Mouse (Mus musculus): ENCODE data around the gene Kcnn1. TPM values are rescaled to one million over a fixed set of nuclear protein-coding genes. Genes with fewer than 3 reads are reported as not detected.

Kcnn1 gene
- polyA plus RNA-seq, 1 experiment = 11.9 TPM

DNA sequence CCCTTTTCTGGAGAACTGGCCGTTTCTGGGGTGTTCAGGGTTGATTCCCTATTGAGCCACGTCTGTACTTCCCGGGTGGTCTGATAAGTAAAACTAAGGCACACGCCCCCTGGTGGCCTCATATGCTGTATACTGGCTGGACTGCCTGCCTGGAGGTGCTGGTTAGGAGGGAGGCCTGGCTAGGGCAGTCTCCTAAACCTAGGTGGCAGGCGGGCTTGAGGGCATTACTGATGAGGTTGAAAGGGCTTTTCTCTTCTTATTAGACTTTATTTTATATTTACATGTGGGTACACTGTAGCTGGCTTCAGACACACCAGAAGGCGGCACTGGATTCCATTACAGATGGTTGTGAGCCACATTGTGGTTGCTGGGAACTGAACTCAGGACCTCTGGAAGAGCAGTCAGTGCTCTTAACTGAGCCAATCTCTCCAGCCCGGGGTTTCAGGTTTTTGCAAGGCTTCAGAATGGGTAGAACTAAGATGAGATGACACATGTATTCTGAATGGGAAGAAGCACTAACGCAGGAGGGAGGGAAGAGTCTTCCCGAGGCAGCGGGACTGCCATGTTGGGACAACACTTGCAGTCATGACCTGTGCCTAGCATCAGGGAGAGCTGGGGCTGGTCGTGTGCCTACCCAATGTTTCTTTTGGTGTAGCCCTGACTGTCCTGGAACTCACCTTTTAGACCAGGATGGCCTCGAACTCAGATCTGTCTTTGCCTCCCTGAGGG, 30.8 kb upstream of the Kcnn1 start:
- no peak overlapping the region for H3ac ChIP-seq (ENCODE audit: control insufficient read depth, insufficient read length)
- H3K79me2 ChIP-seq (ENCODE audit: control insufficient read depth, insufficient read depth) = peaks cover 18% of the 10 kb centered on the region
- H3K36me3 ChIP-seq (ENCODE audit: control insufficient read depth, insufficient read depth) = peaks cover 21% of the 10 kb centered on the region
- H3K4me3 ChIP-seq = no peak overlapping the region
- no peak overlapping the region for H3K4me2 ChIP-seq (ENCODE audit: low read depth)
- TF ChIP-seq MYOG (IDR thresholded peaks at IDR 0.05; ENCODE audit: control insufficient read depth in 1 of 3, insufficient read depth in 1 of 3, insufficient read length in 2 of 3, low read depth in 2 of 3) (no peak), POLR2AphosphoS2 (IDR thresholded peaks at IDR 0.05; ENCODE audit: insufficient read length, low read depth) (peak; percentile 87)
- H3K27me3 ChIP-seq (ENCODE audit: control insufficient read depth, insufficient read depth, insufficient read length) = no peaks in the 10 kb centered on the region

DNA sequence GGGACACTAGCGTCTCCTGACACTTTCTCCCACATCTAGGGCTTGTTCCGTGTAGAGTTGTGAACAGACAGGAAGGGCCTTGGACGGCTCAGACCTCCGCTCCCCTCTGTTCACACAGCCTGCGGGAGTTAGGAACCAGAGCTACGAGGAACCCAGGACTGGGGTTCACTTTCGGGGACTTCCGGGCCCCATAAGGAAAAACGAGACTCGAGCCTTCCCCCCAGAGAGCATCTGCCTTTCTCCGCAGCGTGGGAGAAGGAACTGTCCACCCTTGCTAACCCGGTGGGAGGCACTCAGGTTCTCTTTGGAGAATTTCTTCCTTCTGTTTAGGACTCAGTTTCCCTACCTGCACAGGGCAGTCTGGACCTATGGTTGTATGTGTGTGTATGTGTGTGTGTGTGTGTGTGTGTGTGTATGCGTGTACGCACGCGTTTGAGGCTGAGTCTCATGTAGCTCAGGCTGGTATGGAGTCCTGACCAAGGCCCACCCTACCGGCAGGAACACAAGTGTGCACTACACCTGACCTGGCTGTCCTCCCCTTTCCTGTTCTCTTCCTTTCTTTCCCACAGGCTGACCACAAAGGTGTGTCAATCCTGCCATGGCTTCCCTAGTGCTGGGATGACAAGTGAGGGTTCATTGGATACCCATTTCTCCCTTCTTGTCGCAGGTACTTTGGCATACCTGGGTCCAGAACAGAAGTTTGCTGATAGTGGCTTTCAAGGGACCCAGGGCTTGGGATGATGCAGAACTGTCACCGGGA, 30.0 kb upstream of the Kcnn1 start:
- Histone ChIP-seq H3K79me2 (ENCODE audit: control insufficient read depth, insufficient read depth) (peaks cover 18% of the 10 kb centered on the region), H3ac (ENCODE audit: control insufficient read depth, insufficient read length) (no peak overlapping the region), H3K27me3 (ENCODE audit: control insufficient read depth, insufficient read depth, insufficient read length) (no peaks in the 10 kb centered on the region), H3K36me3 (ENCODE audit: control insufficient read depth, insufficient read depth) (peaks cover 21% of the 10 kb centered on the region), H3K4me3 (no peak overlapping the region), H3K4me2 (ENCODE audit: low read depth) (no peak overlapping the region)
- peak; percentile 40 for TF ChIP-seq POLR2A (IDR thresholded peaks at IDR 0.05; ENCODE audit: insufficient read length, low read depth)
- TF ChIP-seq MAX (IDR thresholded peaks at IDR 0.05; ENCODE audit: low read depth) = no peak
- TF ChIP-seq MYOD1 (IDR thresholded peaks at IDR 0.05; ENCODE audit: control insufficient read depth in 1 of 3, insufficient read length in 2 of 3, low read depth in 2 of 3) = no peak
- no peak for TF ChIP-seq MYOG (IDR thresholded peaks at IDR 0.05; ENCODE audit: control insufficient read depth in 1 of 3, insufficient read depth in 1 of 3, insufficient read length in 2 of 3, low read depth in 2 of 3)
- TF ChIP-seq POLR2AphosphoS2 (IDR thresholded peaks at IDR 0.05; ENCODE audit: insufficient read length, low read depth) = peak; percentile 90
- TF ChIP-seq TCF12 (IDR thresholded peaks at IDR 0.05; ENCODE audit: insufficient read depth, poor library complexity, severe bottlenecking) = no peak
- TF ChIP-seq USF1 (IDR thresholded peaks at IDR 0.05; ENCODE audit: low read depth) = no peak
- TF ChIP-seq TCF3 (IDR thresholded peaks at IDR 0.05; ENCODE audit: insufficient read length, low read depth) = no peak
- TF ChIP-seq CEBPB (IDR thresholded peaks at IDR 0.05; ENCODE audit: insufficient read depth, poor library complexity, severe bottlenecking) = no peak
- no peak for TF ChIP-seq SRF (IDR thresholded peaks at IDR 0.05; ENCODE audit: control insufficient read depth, insufficient read length, low read depth)
- TF ChIP-seq REST (IDR thresholded peaks at IDR 0.05; ENCODE audit: insufficient read depth, insufficient read length) = no peak
- TF ChIP-seq E2F4 (IDR thresholded peaks at IDR 0.05; ENCODE audit: insufficient read depth) = no peak

DNA sequence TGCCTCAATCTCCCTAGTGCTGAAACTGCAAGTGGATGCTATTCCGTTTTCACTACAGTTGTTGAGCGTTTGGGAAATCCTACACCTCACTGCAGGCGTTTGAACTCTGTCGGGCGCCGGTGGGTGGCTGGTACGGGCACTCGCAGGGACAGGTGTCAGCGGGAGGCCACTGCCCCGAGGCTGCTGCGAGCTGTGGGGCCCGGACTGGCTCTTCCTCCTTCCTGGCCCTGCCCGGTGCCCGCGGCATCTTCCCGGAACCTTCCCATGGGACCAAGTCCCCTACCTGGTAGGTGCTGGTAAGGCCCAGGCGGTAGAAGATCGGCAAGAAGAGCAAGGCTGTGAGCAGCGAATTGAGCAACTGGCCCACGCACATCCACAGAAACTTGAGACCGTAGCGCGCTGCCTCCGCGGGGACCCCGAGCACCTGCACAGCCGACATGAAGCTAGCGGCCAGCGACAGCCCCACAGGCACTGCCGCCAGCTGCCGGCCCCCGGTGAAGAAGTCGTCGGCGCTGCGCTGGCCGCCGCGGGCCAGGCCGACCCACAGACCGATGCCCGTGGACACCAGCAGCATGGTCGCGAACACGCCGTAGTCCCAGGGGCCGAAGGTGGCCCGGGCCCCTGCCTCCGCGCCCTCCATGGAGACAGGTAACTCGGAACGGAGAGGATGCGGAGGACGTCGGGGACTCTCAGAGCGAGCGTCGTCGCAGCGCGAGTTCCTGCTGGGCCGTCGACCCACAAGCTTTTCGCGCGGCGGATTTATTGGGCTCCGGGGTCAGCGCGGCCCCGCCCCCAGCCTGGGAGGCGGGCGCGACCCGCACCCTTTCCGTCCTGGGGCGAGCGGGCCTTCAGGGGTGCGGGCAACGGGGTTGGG, 29.2 kb upstream of the Kcnn1 start, which contains the start of gene Slc5a5:
Slc5a5 (minus strand) TSS at position 736 of the 874 bp plus-strand sequence.
- no peak within 1 kb of the TSS for H3ac ChIP-seq (ENCODE audit: control insufficient read depth, insufficient read length)
- no peaks in the 10 kb centered on the region for H3K27me3 ChIP-seq (ENCODE audit: control insufficient read depth, insufficient read depth, insufficient read length)
- peaks cover 21% of the 10 kb centered on the region for H3K36me3 ChIP-seq (ENCODE audit: control insufficient read depth, insufficient read depth)
- H3K4me3 ChIP-seq = no peak within 1 kb of the TSS
- TF ChIP-seq POLR2AphosphoS2 (IDR thresholded peaks at IDR 0.05; ENCODE audit: insufficient read length, low read depth) (peak; percentile 7), TCF12 (IDR thresholded peaks at IDR 0.05; ENCODE audit: insufficient read depth, poor library complexity, severe bottlenecking) (no peak), MYOD1 (IDR thresholded peaks at IDR 0.05; ENCODE audit: control insufficient read depth in 1 of 3, insufficient read length in 2 of 3, low read depth in 2 of 3) (no peak), MYOG (IDR thresholded peaks at IDR 0.05; ENCODE audit: control insufficient read depth in 1 of 3, insufficient read depth in 1 of 3, insufficient read length in 2 of 3, low read depth in 2 of 3) (no peak), MAX (IDR thresholded peaks at IDR 0.05; ENCODE audit: low read depth) (no peak)
- H3K79me2 ChIP-seq (ENCODE audit: control insufficient read depth, insufficient read depth) = peaks cover 18% of the 10 kb centered on the region
- H3K4me2 ChIP-seq (ENCODE audit: low read depth) = no peak within 1 kb of the TSS

DNA sequence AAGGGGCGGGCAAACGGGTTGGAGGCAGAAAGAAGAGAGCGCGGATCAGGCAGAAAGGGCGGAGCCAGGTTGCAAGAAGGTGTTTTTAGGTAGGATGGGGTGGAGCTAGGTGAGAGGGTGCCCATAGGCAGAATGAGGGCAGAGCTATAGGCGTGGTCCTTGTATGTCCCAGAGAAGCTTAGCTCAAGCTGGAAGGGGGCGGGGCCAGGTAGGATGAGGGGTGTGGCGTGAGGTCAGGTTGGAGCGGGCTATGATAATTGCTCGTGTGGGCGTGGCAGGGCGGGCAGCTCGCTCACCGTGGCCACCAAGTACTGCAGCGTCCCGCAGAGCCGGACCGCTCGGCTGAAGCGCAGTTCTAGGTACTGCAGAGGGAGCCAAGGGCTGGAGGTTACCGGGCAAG, 28.3 kb upstream of the Kcnn1 start:
- no peak overlapping the region for H3K4me2 ChIP-seq (ENCODE audit: low read depth)
- peaks cover 11% of the 10 kb centered on the region for H3K79me2 ChIP-seq (ENCODE audit: control insufficient read depth, insufficient read depth)
- H3K4me3 ChIP-seq = no peak overlapping the region

DNA sequence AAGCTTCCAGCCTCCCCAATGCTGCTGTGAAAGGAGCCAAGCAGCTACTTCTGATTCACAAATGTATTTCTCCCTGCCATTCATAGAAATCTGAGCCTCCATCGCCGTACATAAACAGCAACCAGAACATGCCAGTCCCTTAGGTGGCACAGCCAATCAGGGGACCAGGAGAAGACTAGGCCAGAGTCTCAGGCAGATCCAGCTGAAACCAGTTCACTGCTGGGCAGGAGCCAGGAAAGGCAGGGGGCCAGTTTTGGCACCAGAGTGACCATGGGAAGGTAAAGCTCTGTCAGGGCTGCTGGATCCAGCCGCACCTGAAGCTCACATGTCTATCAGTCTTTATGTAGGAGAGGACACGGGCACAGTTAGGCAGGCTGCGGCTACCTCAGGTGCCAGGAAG, 27.6 kb upstream of the Kcnn1 start:
- Histone ChIP-seq H3K79me2 (ENCODE audit: control insufficient read depth, insufficient read depth) (peaks cover 4% of the 10 kb centered on the region), H3K36me3 (ENCODE audit: control insufficient read depth, insufficient read depth) (peaks cover 21% of the 10 kb centered on the region), H3K4me3 (no peak overlapping the region), H3K4me2 (ENCODE audit: low read depth) (no peak overlapping the region), H3ac (ENCODE audit: control insufficient read depth, insufficient read length) (no peak overlapping the region), H3K27me3 (ENCODE audit: control insufficient read depth, insufficient read depth, insufficient read length) (no peaks in the 10 kb centered on the region)
- TF ChIP-seq USF1 (IDR thresholded peaks at IDR 0.05; ENCODE audit: low read depth) (no peak), POLR2A (IDR thresholded peaks at IDR 0.05; ENCODE audit: insufficient read length, low read depth) (no peak), MYOD1 (IDR thresholded peaks at IDR 0.05; ENCODE audit: control insufficient read depth in 1 of 3, insufficient read length in 2 of 3, low read depth in 2 of 3) (no peak), SRF (IDR thresholded peaks at IDR 0.05; ENCODE audit: control insufficient read depth, insufficient read length, low read depth) (no peak), TCF12 (IDR thresholded peaks at IDR 0.05; ENCODE audit: insufficient read depth, poor library complexity, severe bottlenecking) (no peak), REST (IDR thresholded peaks at IDR 0.05; ENCODE audit: insufficient read depth, insufficient read length) (no peak), CEBPB (IDR thresholded peaks at IDR 0.05; ENCODE audit: insufficient read depth, poor library complexity, severe bottlenecking) (no peak), MYOG (IDR thresholded peaks at IDR 0.05; ENCODE audit: control insufficient read depth in 1 of 3, insufficient read depth in 1 of 3, insufficient read length in 2 of 3, low read depth in 2 of 3) (no peak), TCF3 (IDR thresholded peaks at IDR 0.05; ENCODE audit: insufficient read length, low read depth) (no peak), POLR2AphosphoS2 (IDR thresholded peaks at IDR 0.05; ENCODE audit: insufficient read length, low read depth) (no peak), E2F4 (IDR thresholded peaks at IDR 0.05; ENCODE audit: insufficient read depth) (no peak), MAX (IDR thresholded peaks at IDR 0.05; ENCODE audit: low read depth) (no peak)

More for the DNA sequence above, 28.3 kb upstream of the Kcnn1 start:
- H3K27me3 ChIP-seq (ENCODE audit: control insufficient read depth, insufficient read depth, insufficient read length) = no peaks in the 10 kb centered on the region
- H3ac ChIP-seq (ENCODE audit: control insufficient read depth, insufficient read length) = no peak overlapping the region
- H3K36me3 ChIP-seq (ENCODE audit: control insufficient read depth, insufficient read depth) = peaks cover 21% of the 10 kb centered on the region
- no peak for TF ChIP-seq POLR2AphosphoS2 (IDR thresholded peaks at IDR 0.05; ENCODE audit: insufficient read length, low read depth)
- peak; percentile 27 for TF ChIP-seq POLR2A (IDR thresholded peaks at IDR 0.05; ENCODE audit: insufficient read length, low read depth)
